In genomic region chr2:92904307-92904859, GRCm38 (mm10) we compare ENCODE assay signal across 8 mouse cellular contexts. TPM values are rescaled to one million over a fixed set of nuclear protein-coding genes. Genes with fewer than 3 reads are reported as not detected.
A peak's percentile ranks its signal among the peaks of the same experiment; 100 is the strongest.
DNase-seq lines count a peak whose midpoint lies in the region; ATAC-seq and TF ChIP-seq lines count a peak whose summit lies in the region.

No protein-coding gene starts in this region.

- H3K27me3 ChIP-seq in hindbrain, embryonic 11.5 days (ENCODE audit: control insufficient read depth, insufficient read depth, low read length): no peaks in the 10 kb centered on the region

- peak; percentile 73 for TF ChIP-seq CTCF in cortical plate, adult 2 months (IDR thresholded peaks at IDR 0.05; ENCODE audit: extremely low read depth, insufficient read depth, low read length)

- no peak overlapping the region for H3K27ac ChIP-seq in cortical plate, adult 2 months (ENCODE audit: insufficient read depth, low read length)
- no peak overlapping the region for H3K27ac ChIP-seq in hindbrain, embryonic 11.5 days (ENCODE audit: low read depth, low read length)

- no peak overlapping the region for H3K9ac ChIP-seq in hindbrain, embryonic 11.5 days (ENCODE audit: low read depth, low read length)

- H3K4me3 ChIP-seq in cortical plate, adult 2 months (ENCODE audit: insufficient read depth, low read length): no peak overlapping the region
- no peak overlapping the region for H3K4me3 ChIP-seq in hindbrain, embryonic 11.5 days (ENCODE audit: low read depth, low read length)

- DNase-seq in kidney, adult 18-20 months: peak; percentile 33
- DNase-seq in kidney, adult 11 months: no peak
- peak; percentile 34 for DNase-seq in MEL-GATA-1-ER (ENCODE audit: extremely low read depth, low read depth)
- peak; percentile 78 for DNase-seq in hindbrain, embryonic 11.5 days (ENCODE audit: low spot score)
- DNase-seq in left cerebral cortex, postnatal 14 days (ENCODE audit: low spot score in 2 of 2): peak; percentile 84 to 85
- peak; percentile 12 to 19 for DNase-seq in natural killer cell, adult 2 months (ENCODE audit: low spot score in 2 of 2)
- DNase-seq in urinary bladder, postnatal 4 days (ENCODE audit: low spot score in 2 of 2): no peak

- TF ChIP-seq POLR2A in cortical plate, adult 2 months (IDR thresholded peaks at IDR 0.05; ENCODE audit: extremely low read depth, insufficient read depth, low read length): no peak

- H3K36me3 ChIP-seq in hindbrain, embryonic 11.5 days (ENCODE audit: control insufficient read depth, insufficient read depth, low read length): no peaks in the 10 kb centered on the region

- ATAC-seq in hindbrain, embryonic 11.5 days (ENCODE audit: low FRiP score): no peak

- 31% methylated on average over 8 of the region's 8 CpGs for WGBS in hindbrain, embryonic 11.5 days

- no peaks in the 10 kb centered on the region for H3K9me3 ChIP-seq in hindbrain, embryonic 11.5 days (ENCODE audit: control insufficient read depth, low read length)

- no peak overlapping the region for H3K4me2 ChIP-seq in hindbrain, embryonic 11.5 days (replicated peaks; ENCODE audit: low read depth, low read length)

- no peaks in the 10 kb centered on the region for H3K4me1 ChIP-seq in cortical plate, adult 2 months (ENCODE audit: control insufficient read depth, insufficient read depth, low read length)
- H3K4me1 ChIP-seq in hindbrain, embryonic 11.5 days (replicated peaks; ENCODE audit: control insufficient read depth, insufficient read depth, low read length): no peaks in the 10 kb centered on the region

- intact Hi-C loops in left cerebral cortex, postnatal 14 days (cut with DNase I): loop anchor here (2.0 to 5.0 kb wide), 2 partner anchors 158 to 293 kb away; no protein-coding TSS in a partner anchor

RNA-seq across cellular contexts. Expression of gene Syt13, which starts 10.5 kb away (rescaled TPM):
- polyA plus RNA-seq in cortical plate, adult 2 months (2012; rRNA removed): 146 and 160 TPM in 2 replicates
- 15.4 and 25.0 TPM in 2 replicates for polyA plus RNA-seq in hindbrain, embryonic 11.5 days (2014; fragmentation: Nextera tagmentation; extraction: Ambion mirVana)
- total RNA-seq in left cerebral cortex, postnatal 14 days (2021): 100 to 1,000 TPM; 161 to 170 TPM

Comparison
In these comparisons a context has a peak if more than half of its experiments do, and no peak if none do; other contexts are left out.
1. DNase-seq: peak in kidney, adult 18-20 months (single experiment), MEL-GATA-1-ER (single experiment), hindbrain, embryonic 11.5 days (single experiment), left cerebral cortex, postnatal 14 days (2 of 2) and natural killer cell, adult 2 months (2 of 2); none in kidney, adult 11 months (single experiment) and urinary bladder, postnatal 4 days (0 of 2).